Mouse (Mus musculus): ENCODE results near the gene Fdx1. TPM values are rescaled to one million over a fixed set of nuclear protein-coding genes. Genes with fewer than 3 reads are reported as not detected.

Fdx1 gene
- polyA plus RNA-seq, 2 experiments = 39.5 to 77.6 TPM

DNA sequence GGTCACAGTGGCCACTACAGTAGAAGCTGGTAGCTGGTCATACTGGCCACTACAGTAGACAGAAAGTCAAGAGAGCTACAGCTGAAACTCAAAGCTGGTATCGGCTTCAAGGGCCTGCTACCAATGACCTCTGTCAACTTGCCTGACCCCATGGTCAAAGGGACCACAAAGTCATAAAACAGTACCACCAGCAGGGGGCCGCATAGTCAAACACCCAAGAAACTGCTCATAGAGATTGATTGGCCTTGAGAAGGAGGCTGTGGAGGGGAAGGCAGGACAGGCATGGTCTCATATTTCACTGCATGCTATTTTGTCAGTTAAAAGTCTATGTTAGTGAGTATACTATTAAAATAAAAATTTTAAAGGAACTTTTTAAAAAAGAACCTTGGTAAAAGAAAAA lies 27.5 kb upstream of the Fdx1 start:
- H3K4me3 ChIP-seq (replicated peaks; ENCODE audit: low read length) = no peak overlapping the region
- TF ChIP-seq POLR2A (IDR thresholded peaks at IDR 0.05; ENCODE audit: borderline replicate concordance, extremely low read depth, insufficient read depth, insufficient read length) = no peak
- H3K9ac ChIP-seq (ENCODE audit: low read depth, low read length, severe bottlenecking) = no peak overlapping the region
- H3K27ac ChIP-seq (replicated peaks; ENCODE audit: low read depth, low read length) = no peak overlapping the region
- WGBS = 8% methylated on average over 2 of the region's 2 CpGs
- ATAC-seq (ENCODE audit: low FRiP score, low read depth) (no peak), DNase-seq (ENCODE audit: low spot score) (peak; percentile 12)
- H3K4me1 ChIP-seq (ENCODE audit: control insufficient read depth, insufficient read depth, low read length) = no peaks in the 10 kb centered on the region
- no peaks in the 10 kb centered on the region for H3K36me3 ChIP-seq (ENCODE audit: control insufficient read depth, insufficient read depth, low read length)
- H3K9me3 ChIP-seq (ENCODE audit: control insufficient read depth, low read length) = no peaks in the 10 kb centered on the region
- H3K27me3 ChIP-seq (ENCODE audit: control insufficient read depth, insufficient read depth, low read length) = no peaks in the 10 kb centered on the region
- no peak overlapping the region for H3K4me2 ChIP-seq (replicated peaks; ENCODE audit: low read depth, low read length, severe bottlenecking)

DNA sequence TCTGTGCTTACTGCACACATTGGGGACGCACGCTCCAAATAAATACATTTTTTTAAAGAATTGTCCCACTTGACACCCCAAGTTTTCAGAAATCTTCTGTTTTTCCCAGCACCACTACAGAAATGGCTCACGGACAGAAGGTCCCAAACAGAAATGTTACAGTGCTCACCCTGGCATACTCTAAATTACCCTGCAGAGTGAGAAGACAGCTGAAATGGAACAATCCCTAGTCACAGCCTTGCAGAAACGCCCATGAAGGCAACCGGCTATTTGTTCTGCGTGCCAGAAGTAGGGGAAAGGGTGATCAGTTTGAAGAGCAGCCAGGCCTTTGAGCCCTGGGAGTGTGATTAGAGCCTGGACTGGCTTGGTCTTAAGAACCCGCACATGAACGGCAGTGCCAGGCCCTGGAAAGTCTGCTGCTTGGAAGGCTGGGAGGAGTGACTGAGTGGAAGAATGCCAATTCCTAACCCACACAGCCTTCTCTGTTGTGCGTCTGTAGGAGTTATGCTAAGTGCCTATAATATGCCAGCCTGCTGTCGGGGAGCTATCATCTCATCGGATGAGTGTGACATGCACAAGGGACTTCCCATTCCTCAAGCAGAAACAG lies 22.2 kb upstream of the Fdx1 start:
- H3K27ac ChIP-seq (replicated peaks; ENCODE audit: low read depth, low read length) = no peak overlapping the region
- H3K9ac ChIP-seq (ENCODE audit: low read depth, low read length, severe bottlenecking) = no peak overlapping the region
- no peaks in the 10 kb centered on the region for H3K9me3 ChIP-seq (ENCODE audit: control insufficient read depth, low read length)
- no peak for TF ChIP-seq POLR2A (IDR thresholded peaks at IDR 0.05; ENCODE audit: borderline replicate concordance, extremely low read depth, insufficient read depth, insufficient read length)
- no peak for ATAC-seq (ENCODE audit: low FRiP score, low read depth)
- 73% methylated on average over 11 of the region's 11 CpGs for WGBS
- no peak overlapping the region for H3K4me2 ChIP-seq (replicated peaks; ENCODE audit: low read depth, low read length, severe bottlenecking)
- no peaks in the 10 kb centered on the region for H3K27me3 ChIP-seq (ENCODE audit: control insufficient read depth, insufficient read depth, low read length)
- no peaks in the 10 kb centered on the region for H3K36me3 ChIP-seq (ENCODE audit: control insufficient read depth, insufficient read depth, low read length)
- H3K4me1 ChIP-seq (ENCODE audit: control insufficient read depth, insufficient read depth, low read length) = no peaks in the 10 kb centered on the region
- DNase-seq (ENCODE audit: low spot score) = peak; percentile 22
- no peak overlapping the region for H3K4me3 ChIP-seq (replicated peaks; ENCODE audit: low read length)

DNA sequence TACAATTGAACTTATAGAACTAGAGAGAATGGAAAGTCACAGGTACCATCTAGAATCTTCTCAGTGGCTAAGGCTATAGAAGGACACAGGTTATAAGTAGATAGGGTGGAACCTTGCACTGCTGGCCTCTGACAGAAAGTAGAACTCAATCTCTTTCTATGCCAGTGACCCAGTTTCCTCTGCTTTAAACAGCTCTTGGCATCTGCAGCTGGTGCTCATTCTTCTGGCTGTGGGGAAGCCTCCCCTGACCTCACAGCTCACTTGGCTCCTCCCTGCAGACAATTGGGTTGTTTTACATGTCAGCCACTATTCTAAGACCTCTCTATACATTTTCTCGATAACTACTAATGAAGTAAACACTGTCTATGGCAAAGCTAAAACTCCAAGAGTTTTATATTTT lies 17.8 kb upstream of the Fdx1 start:
- ATAC-seq (ENCODE audit: low FRiP score, low read depth) (no peak), DNase-seq (ENCODE audit: low spot score) (no peak)
- no peak for TF ChIP-seq POLR2A (IDR thresholded peaks at IDR 0.05; ENCODE audit: borderline replicate concordance, extremely low read depth, insufficient read depth, insufficient read length)
- H3K27ac ChIP-seq (replicated peaks; ENCODE audit: low read depth, low read length) = no peak overlapping the region
- no peaks in the 10 kb centered on the region for H3K4me1 ChIP-seq (ENCODE audit: control insufficient read depth, insufficient read depth, low read length)
- no peak overlapping the region for H3K9ac ChIP-seq (ENCODE audit: low read depth, low read length, severe bottlenecking)
- H3K36me3 ChIP-seq (ENCODE audit: control insufficient read depth, insufficient read depth, low read length) = no peaks in the 10 kb centered on the region
- no peak overlapping the region for H3K4me2 ChIP-seq (replicated peaks; ENCODE audit: low read depth, low read length, severe bottlenecking)
- 88% methylated on average over 1 of the region's 1 CpGs for WGBS
- no peaks in the 10 kb centered on the region for H3K27me3 ChIP-seq (ENCODE audit: control insufficient read depth, insufficient read depth, low read length)
- H3K9me3 ChIP-seq (ENCODE audit: control insufficient read depth, low read length) = no peaks in the 10 kb centered on the region
- no peak overlapping the region for H3K4me3 ChIP-seq (replicated peaks; ENCODE audit: low read length)

DNA sequence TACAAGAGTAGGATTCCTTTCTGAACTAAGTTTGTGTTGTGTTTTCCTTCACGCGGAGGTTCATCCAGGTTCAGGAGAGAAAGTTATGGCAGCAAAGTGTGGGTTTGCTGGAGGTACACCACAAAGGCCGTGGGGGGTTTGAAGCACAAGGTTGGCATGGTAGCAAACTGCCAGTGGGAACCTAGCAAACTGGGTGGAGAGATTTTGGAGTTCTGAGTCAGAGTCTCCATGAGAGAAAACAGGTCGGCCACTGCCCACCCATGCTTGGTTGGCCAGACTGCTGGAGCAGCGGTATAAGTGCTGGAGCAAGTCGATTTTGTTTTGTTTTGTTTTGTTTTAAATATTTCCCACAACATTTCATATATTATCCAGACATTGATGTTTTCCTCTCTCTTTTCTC lies 15.9 kb upstream of the Fdx1 start:
- H3K9me3 ChIP-seq (ENCODE audit: control insufficient read depth, low read length) = no peaks in the 10 kb centered on the region
- TF ChIP-seq POLR2A (IDR thresholded peaks at IDR 0.05; ENCODE audit: borderline replicate concordance, extremely low read depth, insufficient read depth, insufficient read length) = no peak
- 95% methylated on average over 6 of the region's 6 CpGs for WGBS

DNA sequence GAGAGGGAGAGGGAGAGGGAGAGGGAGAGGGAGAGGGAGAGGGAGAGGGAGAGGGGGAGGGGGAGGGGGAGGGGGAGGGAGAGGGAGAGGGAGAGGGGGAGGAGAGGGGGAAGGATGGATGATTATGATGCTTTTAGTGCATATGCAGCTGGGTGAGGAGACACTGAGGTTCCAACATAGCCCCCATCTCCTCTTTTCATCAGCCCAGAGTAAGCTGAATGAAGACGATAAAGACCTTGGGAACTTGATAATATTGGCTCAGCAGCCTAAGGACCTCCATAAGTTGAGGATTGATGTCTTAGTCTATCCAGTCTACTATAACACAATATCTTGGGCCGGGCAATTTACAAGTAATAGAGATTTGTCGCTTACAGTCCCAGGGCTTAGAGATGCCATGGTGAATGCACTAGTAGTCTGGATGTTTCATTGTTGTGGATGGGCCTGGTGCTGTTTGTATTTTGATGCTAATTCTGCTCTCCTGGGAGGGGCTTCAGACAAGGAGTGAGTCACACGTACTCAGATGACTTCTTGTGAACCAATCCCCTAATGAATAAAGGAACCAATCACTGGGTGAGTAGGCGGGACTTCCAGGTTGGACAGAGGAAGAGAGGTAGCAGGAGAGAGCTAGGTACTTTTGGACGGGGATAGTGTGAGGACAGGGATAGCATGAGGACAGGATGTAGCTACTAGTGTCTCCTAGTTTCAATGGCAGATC lies 15.3 kb upstream of the Fdx1 start:
- Histone ChIP-seq H3K4me3 (replicated peaks; ENCODE audit: low read length) (no peak overlapping the region), H3K9ac (ENCODE audit: low read depth, low read length, severe bottlenecking) (no peak overlapping the region), H3K27ac (replicated peaks; ENCODE audit: low read depth, low read length) (no peak overlapping the region), H3K4me2 (replicated peaks; ENCODE audit: low read depth, low read length, severe bottlenecking) (no peak overlapping the region), H3K9me3 (ENCODE audit: control insufficient read depth, low read length) (no peaks in the 10 kb centered on the region), H3K4me1 (ENCODE audit: control insufficient read depth, insufficient read depth, low read length) (no peaks in the 10 kb centered on the region), H3K36me3 (ENCODE audit: control insufficient read depth, insufficient read depth, low read length) (no peaks in the 10 kb centered on the region), H3K27me3 (ENCODE audit: control insufficient read depth, insufficient read depth, low read length) (no peaks in the 10 kb centered on the region)
- 88% methylated on average over 6 of the region's 6 CpGs for WGBS
- ATAC-seq (ENCODE audit: low FRiP score, low read depth) = no peak
- DNase-seq (ENCODE audit: low spot score) = no peak
- TF ChIP-seq POLR2A (IDR thresholded peaks at IDR 0.05; ENCODE audit: borderline replicate concordance, extremely low read depth, insufficient read depth, insufficient read length) = no peak

More for the DNA sequence above, 15.9 kb upstream of the Fdx1 start:
- DNase-seq (ENCODE audit: low spot score) (no peak), ATAC-seq (ENCODE audit: low FRiP score, low read depth) (no peak)
- Histone ChIP-seq H3K9ac (ENCODE audit: low read depth, low read length, severe bottlenecking) (no peak overlapping the region), H3K4me1 (ENCODE audit: control insufficient read depth, insufficient read depth, low read length) (no peaks in the 10 kb centered on the region), H3K27me3 (ENCODE audit: control insufficient read depth, insufficient read depth, low read length) (no peaks in the 10 kb centered on the region), H3K36me3 (ENCODE audit: control insufficient read depth, insufficient read depth, low read length) (no peaks in the 10 kb centered on the region), H3K27ac (replicated peaks; ENCODE audit: low read depth, low read length) (no peak overlapping the region), H3K4me2 (replicated peaks; ENCODE audit: low read depth, low read length, severe bottlenecking) (no peak overlapping the region), H3K4me3 (replicated peaks; ENCODE audit: low read length) (no peak overlapping the region)

All from limb, embryonic 14.5 days (tissue).